Mouse (Mus musculus) cerebellum, postnatal 10 days (tissue): Measurements from ENCODE around the gene Tgfb2.

Source experiments
- DNase-seq, 2 experiments: peaks; one replicate each; pipeline ENCODE4 v3.0.0; 2021; ENCODE audit warnings: mixed read lengths in 2 of 2

The Tgfb2 gene

DNA sequence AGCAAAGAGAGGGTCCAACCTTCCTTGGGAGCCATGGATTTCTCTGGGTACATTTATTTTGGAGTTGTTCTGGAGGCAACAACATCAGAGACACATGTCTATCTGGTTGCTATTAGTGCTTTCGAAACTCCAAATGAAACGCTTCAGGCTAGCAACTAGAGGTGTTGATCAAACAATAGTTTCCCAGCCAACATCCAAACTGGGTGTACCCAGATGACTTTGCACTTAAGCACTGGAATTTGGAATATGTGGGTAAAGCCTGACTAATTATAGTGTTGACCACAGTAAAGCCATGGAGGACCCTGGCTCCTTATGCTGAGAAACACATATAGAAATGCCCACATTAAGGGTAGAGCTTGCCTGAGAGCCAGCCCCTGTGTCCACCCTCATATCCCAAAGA is 124.7 kb downstream of the Tgfb2 start:
- DNase-seq = no peak

- DNase-seq = no peak
Observed at GRCm38 (mm10) chr1:186577302-186577701, 128.5 kb downstream of the Tgfb2 start.

- no peak for DNase-seq
Observed at GRCm38 (mm10) chr1:186575629-186576028, 130.2 kb downstream of the Tgfb2 start.

DNA sequence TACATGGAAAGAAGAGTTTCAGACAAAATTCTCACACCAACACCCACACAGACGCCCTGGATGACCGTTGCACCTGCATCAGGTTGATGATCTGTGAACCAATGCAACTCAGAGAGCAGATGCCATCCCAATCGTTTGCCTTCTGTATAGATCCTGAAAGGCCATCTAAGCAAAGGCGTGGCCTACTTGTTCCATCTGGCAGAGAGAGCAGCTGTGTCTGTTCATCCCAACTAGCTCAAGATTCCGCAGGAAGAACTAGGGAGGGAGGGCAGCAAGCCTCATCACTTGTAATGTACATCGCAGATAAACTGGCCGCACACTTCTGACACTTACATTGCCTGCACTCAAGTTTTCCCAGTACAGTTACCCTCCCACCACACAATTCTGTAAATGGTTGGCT is 130.7 kb downstream of the Tgfb2 start:
- DNase-seq = no peak
